Mouse (Mus musculus) midbrain, embryonic 14.5 days (tissue): ENCODE data around the gene Scube3. TPM values are rescaled to one million over a fixed set of nuclear protein-coding genes. Genes with fewer than 3 reads are reported as not detected.
A peak's percentile ranks its signal among the peaks of the same experiment; 100 is the strongest.

ENCODE experiments used
- ATAC-seq: fragments of 200-750 bp; cut with Nextera tagmentation; 2 replicates; pipeline ENCODE4 v1.8.0; 2017; ENCODE audit warnings: moderate number of reproducible peaks, moderate library complexity; ENCODE audit not compliant: low FRiP score, low TSS enrichment
- DNase-seq: peaks from one replicate; pipeline ENCODE4 v3.0.0-alpha.2; 2015
- H3K27ac ChIP-seq: fragments of 300-500 bp; sonication (generic); replicated peaks from 2 replicates; pipeline ENCODE4 v1.5.1; 2014; ENCODE audit warnings: mild to moderate bottlenecking, low read depth, low read length, moderate library complexity
- H3K27me3 ChIP-seq: fragments of 300-500 bp; sonication (generic); 2 replicates; pipeline ENCODE4 v1.6.1; 2014; ENCODE audit warnings: low read length, control low read depth, mixed read lengths; ENCODE audit not compliant: control insufficient read depth, insufficient read depth
- H3K36me3 ChIP-seq: fragments of 300-500 bp; sonication (generic); 2 replicates; pipeline ENCODE4 v1.6.1; 2014; ENCODE audit warnings: low read length, control low read depth; ENCODE audit not compliant: control insufficient read depth, insufficient read depth
- H3K4me1 ChIP-seq: fragments of 300-500 bp; sonication (generic); 2 replicates; pipeline ENCODE4 v1.6.1; 2014; ENCODE audit warnings: mild to moderate bottlenecking, antibody characterized with exemption, low read length, control low read depth; ENCODE audit not compliant: control insufficient read depth, insufficient read depth
- H3K4me2 ChIP-seq: fragments of 300-500 bp; sonication (generic); 2 replicates; pipeline ENCODE4 v1.6.1; 2014; ENCODE audit warnings: mild to moderate bottlenecking, low read length, moderate library complexity
- H3K4me3 ChIP-seq: fragments of 300-500 bp; sonication (generic); replicated peaks from 2 replicates; pipeline ENCODE4 v1.5.1; 2014; ENCODE audit warnings: low read depth, low read length
- H3K9ac ChIP-seq: fragments of 300-500 bp; sonication (generic); replicated peaks from 2 replicates; pipeline ENCODE4 v1.6.1; 2014; ENCODE audit warnings: mild to moderate bottlenecking, low read length, moderate library complexity
- H3K9me3 ChIP-seq: fragments of 300-500 bp; sonication (generic); 2 replicates; pipeline ENCODE4 v1.6.1; 2016; ENCODE audit warnings: low read length, control low read depth, mixed read lengths; ENCODE audit not compliant: control insufficient read depth
- WGBS: fragments of 180-500 bp; shearing (Covaris S2); extraction: QIAGEN DNeasy Blood & Tissue Kit; methylation state at CpG from one replicate; pipeline ENCODE4 v1.1.7; 2014; 5-methylcytosine and 5-hydroxymethylcytosine counted together
- polyA plus RNA-seq: library from polyadenylated mRNA; unstranded; fragments of >200 nt; fragmentation: Nextera tagmentation; extraction: Ambion mirVana; gene quantifications from 2 replicates; pipeline ENCODE4 v1.2.1, GENCODE M21; 2014

Scube3 gene
- polyA plus RNA-seq, 1 experiment from 2014 or later = 7.3 TPM

GRCm38 (mm10) chr17:28176775-28177539 lies 35.0 kb downstream of the Scube3 start, which contains the start of gene Zfp523:
Gene Zfp523, plus strand, starts transcription at chr17:28177129.
- H3K9ac ChIP-seq = peak within 1 kb of the TSS; percentile 95
- H3K27ac ChIP-seq = peak within 1 kb of the TSS; percentile 95
- H3K4me2 ChIP-seq = peak within 1 kb of the TSS; percentile 75
- DNase-seq (peak; percentile 98), ATAC-seq (peak; percentile 89)
- H3K9me3 ChIP-seq = no peaks in the 10 kb centered on the region
- peaks cover 4% of the 10 kb centered on the region; the same call in 1 of the 2 replicates for H3K36me3 ChIP-seq
- H3K4me3 ChIP-seq = peak within 1 kb of the TSS; percentile 87
- WGBS = 0% methylated on average over 81 of the region's 82 CpGs
- H3K27me3 ChIP-seq = no peaks in the 10 kb centered on the region
- H3K4me1 ChIP-seq = peaks cover 12% of the 10 kb centered on the region

- Histone ChIP-seq H3K4me1 (peaks cover 12% of the 10 kb centered on the region), H3K9me3 (no peaks in the 10 kb centered on the region), H3K27ac (peak overlapping the region; percentile 95), H3K4me2 (peak overlapping the region; percentile 75), H3K36me3 (peaks cover 4% of the 10 kb centered on the region; the same call in 1 of the 2 replicates), H3K4me3 (peak overlapping the region; percentile 87), H3K27me3 (no peaks in the 10 kb centered on the region), H3K9ac (peak overlapping the region; percentile 95)
- ATAC-seq (peak; percentile 78), DNase-seq (no peak)
- WGBS = 9% methylated on average over 20 of the region's 22 CpGs
These were observed 35.7 kb downstream of the Scube3 start for GRCm38 (mm10) chr17:28177540-28178046.

- H3K4me1 ChIP-seq = peaks cover 12% of the 10 kb centered on the region
- peaks cover 10% of the 10 kb centered on the region for H3K36me3 ChIP-seq
- WGBS = 43% methylated on average over 4 of the region's 4 CpGs
- no peak overlapping the region for H3K4me2 ChIP-seq
- no peaks in the 10 kb centered on the region for H3K27me3 ChIP-seq
- H3K9me3 ChIP-seq = no peaks in the 10 kb centered on the region
- no peak overlapping the region for H3K9ac ChIP-seq
- H3K4me3 ChIP-seq = no peak overlapping the region
- no peak for ATAC-seq
- H3K27ac ChIP-seq = no peak overlapping the region
- DNase-seq = no peak
These were observed 38.4 kb downstream of the Scube3 start for GRCm38 (mm10) chr17:28180331-28180730.

GRCm38 (mm10) chr17:28180783-28181544 lies 39.0 kb downstream of the Scube3 start:
- no peak overlapping the region for H3K9ac ChIP-seq

GRCm38 (mm10) chr17:28184971-28185638 lies 43.2 kb downstream of the Scube3 start:
- Histone ChIP-seq H3K4me3 (no peak overlapping the region), H3K9ac (no peak overlapping the region), H3K36me3 (peaks cover 12% of the 10 kb centered on the region), H3K4me1 (no peaks in the 10 kb centered on the region), H3K27ac (no peak overlapping the region), H3K4me2 (no peak overlapping the region), H3K27me3 (no peaks in the 10 kb centered on the region), H3K9me3 (no peaks in the 10 kb centered on the region)
- ATAC-seq (no peak), DNase-seq (peak; percentile 31)
- 90% methylated on average over 7 of the region's 7 CpGs for WGBS

More at GRCm38 (mm10) chr17:28180783-28181544, 39.0 kb downstream of the Scube3 start:
- no peak for ATAC-seq
- peaks cover 12% of the 10 kb centered on the region for H3K4me1 ChIP-seq
- peaks cover 12% of the 10 kb centered on the region for H3K36me3 ChIP-seq
- no peak overlapping the region for H3K4me2 ChIP-seq
- no peak overlapping the region for H3K27ac ChIP-seq
- 87% methylated on average over 15 of the region's 15 CpGs for WGBS
- no peaks in the 10 kb centered on the region for H3K27me3 ChIP-seq
- no peaks in the 10 kb centered on the region for H3K9me3 ChIP-seq
- H3K4me3 ChIP-seq = no peak overlapping the region
- DNase-seq = no peak

GRCm38 (mm10) chr17:28188313-28188712 lies 46.4 kb downstream of the Scube3 start:
- Histone ChIP-seq H3K4me2 (no peak overlapping the region), H3K4me1 (no peaks in the 10 kb centered on the region), H3K9ac (no peak overlapping the region), H3K9me3 (no peaks in the 10 kb centered on the region), H3K4me3 (no peak overlapping the region), H3K36me3 (peaks cover 35% of the 10 kb centered on the region), H3K27me3 (no peaks in the 10 kb centered on the region), H3K27ac (no peak overlapping the region)
- 87% methylated on average over 5 of the region's 5 CpGs for WGBS
- ATAC-seq (no peak), DNase-seq (no peak)

- H3K9ac ChIP-seq = no peak overlapping the region
- no peaks in the 10 kb centered on the region for H3K9me3 ChIP-seq
- no peaks in the 10 kb centered on the region for H3K4me1 ChIP-seq
- 92% methylated on average over 1 of the region's 1 CpGs for WGBS
- DNase-seq = no peak
- no peak for ATAC-seq
- H3K4me2 ChIP-seq = no peak overlapping the region
- no peak overlapping the region for H3K4me3 ChIP-seq
- H3K27me3 ChIP-seq = no peaks in the 10 kb centered on the region
- peaks cover 65% of the 10 kb centered on the region for H3K36me3 ChIP-seq
- no peak overlapping the region for H3K27ac ChIP-seq
These were observed 50.8 kb downstream of the Scube3 start for GRCm38 (mm10) chr17:28192754-28193153.

GRCm38 (mm10) chr17:28193559-28193958 lies 51.6 kb downstream of the Scube3 start:
- Histone ChIP-seq H3K27me3 (no peaks in the 10 kb centered on the region), H3K9ac (no peak overlapping the region), H3K4me3 (no peak overlapping the region), H3K36me3 (peaks cover 73% of the 10 kb centered on the region), H3K4me2 (no peak overlapping the region), H3K9me3 (no peaks in the 10 kb centered on the region), H3K4me1 (no peaks in the 10 kb centered on the region), H3K27ac (no peak overlapping the region)
- DNase-seq (no peak), ATAC-seq (no peak)
- 81% methylated on average over 3 of the region's 3 CpGs for WGBS
